Mouse (Mus musculus) limb, embryonic 12.5 days (tissue): ENCODE measurements around the gene Bloc1s2. TPM values are rescaled to one million over a fixed set of nuclear protein-coding genes. Genes with fewer than 3 reads are reported as not detected.

Source experiments
- ATAC-seq: fragments of 200-750 bp; cut with Nextera tagmentation; 2 replicates; pipeline ENCODE4 v1.8.0; 2017; ENCODE audit warnings: low read depth, moderate TSS enrichment; ENCODE audit not compliant: insufficient number of reproducible peaks, insufficient read depth, low FRiP score, low TSS enrichment
- H3K27ac ChIP-seq: fragments of 300-500 bp; sonication (generic); 2 replicates; pipeline ENCODE4 v1.5.1; 2016; ENCODE audit warnings: mild to moderate bottlenecking, moderate library complexity
- H3K27me3 ChIP-seq: fragments of 300-500 bp; sonication (generic); 2 replicates; pipeline ENCODE4 v1.6.1; 2016; ENCODE audit warnings: mild to moderate bottlenecking, moderate library complexity
- H3K36me3 ChIP-seq: fragments of 300-500 bp; sonication (generic); 2 replicates; pipeline ENCODE4 v1.6.1; 2016; ENCODE audit warnings: mild to moderate bottlenecking, moderate library complexity
- H3K4me1 ChIP-seq: fragments of 300-500 bp; sonication (generic); replicated peaks from 2 replicates; pipeline ENCODE4 v1.6.1; 2016
- H3K4me2 ChIP-seq: fragments of 300-500 bp; sonication (generic); 2 replicates; pipeline ENCODE4 v1.6.1; 2016; ENCODE audit warnings: mild to moderate bottlenecking, moderate library complexity
- H3K4me3 ChIP-seq: fragments of 300-500 bp; sonication (generic); replicated peaks from 2 replicates; pipeline ENCODE4 v1.5.1; 2016; ENCODE audit warnings: mild to moderate bottlenecking
- H3K9ac ChIP-seq: fragments of 300-500 bp; sonication (generic); replicated peaks from 2 replicates; pipeline ENCODE4 v1.6.1; 2016; ENCODE audit warnings: mild to moderate bottlenecking, moderate library complexity
- H3K9me3 ChIP-seq: fragments of 300-500 bp; sonication (generic); 2 replicates; pipeline ENCODE4 v1.6.1; 2016; ENCODE audit warnings: mild to moderate bottlenecking, moderate library complexity
- WGBS: fragments of 180-500 bp; shearing (Covaris S2); methylation state at CpG from one replicate; pipeline ENCODE4 v1.1.7; 2016; 5-methylcytosine and 5-hydroxymethylcytosine counted together
- polyA plus RNA-seq: library from polyadenylated mRNA; unstranded; fragments of >200 nt; fragmentation: Nextera tagmentation; extraction: Ambion mirVana; gene quantifications from 2 replicates; pipeline ENCODE4 v1.2.1, GENCODE M21; 2016

Bloc1s2 gene
- polyA plus RNA-seq, 1 experiment from 2014 or later = 108 TPM

GRCm38 (mm10) chr19:44157005-44157404 is 10.8 kb upstream of the Bloc1s2 start:
- Histone ChIP-seq H3K4me1 (no peaks in the 10 kb centered on the region), H3K9ac (no peak overlapping the region), H3K36me3 (no peaks in the 10 kb centered on the region), H3K27me3 (peaks cover 29% of the 10 kb centered on the region), H3K4me2 (no peak overlapping the region), H3K27ac (no peak overlapping the region), H3K4me3 (no peak overlapping the region), H3K9me3 (no peaks in the 10 kb centered on the region)
- no peak for ATAC-seq
- 93% methylated on average over 10 of the region's 10 CpGs for WGBS

GRCm38 (mm10) chr19:44153781-44154180 is 7.5 kb upstream of the Bloc1s2 start:
- no peak overlapping the region for H3K4me2 ChIP-seq
- H3K36me3 ChIP-seq = no peaks in the 10 kb centered on the region
- no peaks in the 10 kb centered on the region for H3K4me1 ChIP-seq
- WGBS = 81% methylated on average over 5 of the region's 5 CpGs
- H3K4me3 ChIP-seq = no peak overlapping the region
- H3K27ac ChIP-seq = no peak overlapping the region
- H3K9ac ChIP-seq = no peak overlapping the region
- peaks cover 38% of the 10 kb centered on the region for H3K27me3 ChIP-seq
- H3K9me3 ChIP-seq = no peaks in the 10 kb centered on the region
- no peak for ATAC-seq

GRCm38 (mm10) chr19:44148991-44149390 is 2.7 kb upstream of the Bloc1s2 start:
- H3K9me3 ChIP-seq = no peaks in the 10 kb centered on the region
- no peak overlapping the region for H3K9ac ChIP-seq
- ATAC-seq = no peak
- H3K4me2 ChIP-seq = no peak overlapping the region
- H3K4me3 ChIP-seq = no peak overlapping the region
- H3K27ac ChIP-seq = no peak overlapping the region
- 70% methylated on average over 2 of the region's 2 CpGs for WGBS
- peaks cover 8% of the 10 kb centered on the region for H3K36me3 ChIP-seq
- H3K27me3 ChIP-seq = peaks cover 27% of the 10 kb centered on the region
- peaks cover 7% of the 10 kb centered on the region for H3K4me1 ChIP-seq

- WGBS = 28% methylated on average over 2 of the region's 2 CpGs
- no peak overlapping the region for H3K4me3 ChIP-seq
- H3K27me3 ChIP-seq = peaks cover 24% of the 10 kb centered on the region
- peaks cover 13% of the 10 kb centered on the region for H3K36me3 ChIP-seq
- no peak overlapping the region for H3K4me2 ChIP-seq
- no peak for ATAC-seq
- H3K9ac ChIP-seq = no peak overlapping the region
- H3K4me1 ChIP-seq = peaks cover 7% of the 10 kb centered on the region
- H3K27ac ChIP-seq = no peak overlapping the region
- H3K9me3 ChIP-seq = no peaks in the 10 kb centered on the region
Observed at GRCm38 (mm10) chr19:44148345-44148744, 2.1 kb upstream of the Bloc1s2 start.

- Histone ChIP-seq H3K4me3 (no peak overlapping the region), H3K4me1 (peaks cover 7% of the 10 kb centered on the region), H3K9me3 (no peaks in the 10 kb centered on the region), H3K36me3 (peaks cover 27% of the 10 kb centered on the region), H3K27me3 (peaks cover 14% of the 10 kb centered on the region; the same call in 1 of the 2 replicates), H3K9ac (no peak overlapping the region), H3K27ac (no peak overlapping the region), H3K4me2 (no peak overlapping the region)
- 96% methylated on average over 8 of the region's 8 CpGs for WGBS
- no peak for ATAC-seq
Observed at GRCm38 (mm10) chr19:44146951-44147350, 705 bp upstream of the Bloc1s2 start.

GRCm38 (mm10) chr19:44146568-44146879 is 278 bp upstream of the Bloc1s2 start:
- H3K36me3 ChIP-seq = peaks cover 32% of the 10 kb centered on the region
- H3K4me1 ChIP-seq = peaks cover 7% of the 10 kb centered on the region
- peaks cover 13% of the 10 kb centered on the region; the same call in 1 of the 2 replicates for H3K27me3 ChIP-seq
- no peak for ATAC-seq
- peak overlapping the region; percentile 72 for H3K4me3 ChIP-seq
- H3K27ac ChIP-seq = no peak overlapping the region
- H3K9me3 ChIP-seq = no peaks in the 10 kb centered on the region
- H3K4me2 ChIP-seq = peak overlapping the region; percentile 78
- peak overlapping the region; percentile 77 for H3K9ac ChIP-seq
- 62% methylated on average over 9 of the region's 9 CpGs for WGBS

- 88% methylated on average over 9 of the region's 9 CpGs for WGBS
- Histone ChIP-seq H3K9ac (no peak overlapping the region), H3K4me1 (peaks cover 7% of the 10 kb centered on the region), H3K9me3 (no peaks in the 10 kb centered on the region), H3K4me3 (no peak overlapping the region), H3K36me3 (peaks cover 50% of the 10 kb centered on the region), H3K4me2 (no peak overlapping the region), H3K27ac (no peak overlapping the region), H3K27me3 (0 out of 2 replicates have a peak, but pooled peaks cover 9% of the 10 kb centered on the region)
- ATAC-seq = no peak
Observed at GRCm38 (mm10) chr19:44144366-44144765, 1.9 kb downstream of the Bloc1s2 start.

GRCm38 (mm10) chr19:44135960-44136485 is 10.2 kb downstream of the Bloc1s2 start:
- Histone ChIP-seq H3K9ac (no peak overlapping the region), H3K4me1 (peaks cover 8% of the 10 kb centered on the region), H3K4me2 (peak overlapping the region; percentile 53), H3K27me3 (no peaks in the 10 kb centered on the region), H3K4me3 (peak overlapping the region; percentile 72), H3K36me3 (peaks cover 34% of the 10 kb centered on the region), H3K9me3 (no peaks in the 10 kb centered on the region; the same call in 1 of the 2 replicates), H3K27ac (no peak overlapping the region; the same call in 1 of the 2 replicates)
- no peak for ATAC-seq
- 31% methylated on average over 7 of the region's 7 CpGs for WGBS

GRCm38 (mm10) chr19:44135072-44135959 is 10.9 kb downstream of the Bloc1s2 start, which contains the start of gene Cwf19l1:
Cwf19l1 (minus strand) TSS chr19:44135876.
- H3K27ac ChIP-seq = peak within 1 kb of the TSS; percentile 94
- peak; percentile 87 for ATAC-seq
- no peaks in the 10 kb centered on the region; the same call in 1 of the 2 replicates for H3K9me3 ChIP-seq
- under 1% methylated on average over 45 of the region's 45 CpGs for WGBS
- peak within 1 kb of the TSS; percentile 69 for H3K9ac ChIP-seq
- peaks cover 8% of the 10 kb centered on the region for H3K4me1 ChIP-seq
- H3K4me2 ChIP-seq = peak within 1 kb of the TSS; percentile 72
- peak within 1 kb of the TSS; percentile 72 for H3K4me3 ChIP-seq
- peaks cover 36% of the 10 kb centered on the region for H3K36me3 ChIP-seq
- no peaks in the 10 kb centered on the region for H3K27me3 ChIP-seq

GRCm38 (mm10) chr19:44132917-44133316 is 13.3 kb downstream of the Bloc1s2 start:
- ATAC-seq = no peak
- no peaks in the 10 kb centered on the region for H3K27me3 ChIP-seq
- H3K9ac ChIP-seq = no peak overlapping the region
- H3K36me3 ChIP-seq = peaks cover 35% of the 10 kb centered on the region
- no peaks in the 10 kb centered on the region for H3K9me3 ChIP-seq
- no peak overlapping the region for H3K4me2 ChIP-seq
- WGBS = 90% methylated on average over 5 of the region's 5 CpGs
- peaks cover 8% of the 10 kb centered on the region for H3K4me1 ChIP-seq
- no peak overlapping the region for H3K27ac ChIP-seq
- no peak overlapping the region for H3K4me3 ChIP-seq

- Histone ChIP-seq H3K4me1 (no peaks in the 10 kb centered on the region), H3K36me3 (peaks cover 70% of the 10 kb centered on the region), H3K27ac (no peak overlapping the region), H3K4me2 (no peak overlapping the region), H3K9ac (no peak overlapping the region), H3K9me3 (no peaks in the 10 kb centered on the region), H3K27me3 (no peaks in the 10 kb centered on the region), H3K4me3 (no peak overlapping the region)
- WGBS = 86% methylated on average over 2 of the region's 2 CpGs
- ATAC-seq = no peak
Observed at GRCm38 (mm10) chr19:44128560-44128959, 17.7 kb downstream of the Bloc1s2 start.
